Mouse (Mus musculus) MEL (cell line): ENCODE results near the gene Hspa1a. TPM values are rescaled to one million over a fixed set of nuclear protein-coding genes. Genes with fewer than 3 reads are reported as not detected.

Experiments
- DNase-seq: peaks from one replicate; pipeline ENCODE4 v3.0.0; 2011; ENCODE audit warnings: low read depth, low spot score
- H3K27ac ChIP-seq: 2 replicates; pipeline ENCODE4 v1.5.1; 2012; ENCODE audit warnings: low read depth, mild to moderate bottlenecking, control low read depth, low read length, moderate library complexity; ENCODE audit not compliant: control insufficient read depth
- H3K27me3 ChIP-seq, 2 experiments: fragments of 150-350 bp in 1 of 2; sonication (generic) in 1 of 2; 2 replicates each; pipeline ENCODE4 v1.6.1; 2012; ENCODE audit warnings: low read length in 2 of 2, mild to moderate bottlenecking in 2 of 2, improper control_type of control experiment in 1 of 2, moderate library complexity in 1 of 2; ENCODE audit not compliant: insufficient read depth in 2 of 2, control insufficient read depth in 1 of 2
- H3K36me3 ChIP-seq, 2 experiments: 2 replicates each; pipeline ENCODE4 v1.6.1; 2012 to 2014; ENCODE audit warnings: low read length in 2 of 2, improper control_type of control experiment in 1 of 2, inconsistent platforms in 1 of 2, mild to moderate bottlenecking in 1 of 2; ENCODE audit not compliant: insufficient read depth in 2 of 2, control insufficient read depth in 1 of 2
- H3K4me1 ChIP-seq, 2 experiments: fragments of 150-350 bp in 1 of 2; sonication (generic) in 1 of 2; 2 replicates each; pipeline ENCODE4 v1.6.1; 2012; ENCODE audit warnings: low read length in 2 of 2, improper control_type of control experiment in 1 of 2, mild to moderate bottlenecking in 1 of 2; ENCODE audit not compliant: insufficient read depth in 2 of 2, control insufficient read depth in 1 of 2
- H3K4me3 ChIP-seq, 2 experiments: fragments of 150-350 bp in 1 of 2; sonication (generic) in 1 of 2; 2 replicates each; pipeline ENCODE4 v1.5.1; 2012; ENCODE audit warnings: low read depth in 2 of 2, low read length in 2 of 2, mild to moderate bottlenecking in 2 of 2, moderate library complexity in 2 of 2, control low read depth in 1 of 2, improper control_type of control experiment in 1 of 2; ENCODE audit not compliant: control insufficient read depth in 1 of 2, insufficient read depth in 1 of 2
- H3K79me2 ChIP-seq: 2 replicates; pipeline ENCODE4 v1.6.1; 2012; ENCODE audit warnings: mild to moderate bottlenecking, low read length, moderate library complexity; ENCODE audit not compliant: control insufficient read depth, poor library complexity, insufficient read depth
- H3K9ac ChIP-seq: 2 replicates; pipeline ENCODE4 v1.6.1; 2012; ENCODE audit warnings: low read depth, mild to moderate bottlenecking, control low read depth, low read length, moderate library complexity; ENCODE audit not compliant: control insufficient read depth, poor library complexity, severe bottlenecking
- H3K9me3 ChIP-seq: fragments of 150-350 bp; sonication (generic); replicated peaks from 2 replicates; pipeline ENCODE4 v1.6.1; 2012; ENCODE audit warnings: mild to moderate bottlenecking, low read length, improper control_type of control experiment, moderate library complexity; ENCODE audit not compliant: insufficient read depth
- BHLHE40 ChIP-seq: IDR thresholded peaks from 2 replicates; pipeline ENCODE4 v1.6.1; 2012; ENCODE audit warnings: low read depth, mild to moderate bottlenecking, inconsistent platforms, low read length, improper control_type of control experiment, borderline replicate concordance
- CHD1 ChIP-seq: IDR thresholded peaks from 2 replicates; pipeline ENCODE4 v1.6.1; 2012; ENCODE audit warnings: low read depth, mild to moderate bottlenecking, inconsistent platforms, low read length, improper control_type of control experiment
- CHD2 ChIP-seq: IDR thresholded peaks from 2 replicates; pipeline ENCODE4 v1.6.1; 2011; ENCODE audit warnings: low read length, improper control_type of control experiment
- CTCF ChIP-seq, 3 experiments: IDR thresholded peaks in 2 of 3; conservative IDR thresholded peaks in 1 of 3; 2 replicates each; pipeline ENCODE4 v1.5.1; 2011 to 2012; ENCODE audit warnings: low read length in 3 of 3, low read depth in 2 of 3, mild to moderate bottlenecking in 2 of 3, improper control_type of control experiment in 1 of 3, inconsistent platforms in 1 of 3, mixed read lengths in 1 of 3, moderate library complexity in 1 of 3; ENCODE audit not compliant: control insufficient read depth in 1 of 3, insufficient read depth in 1 of 3, poor library complexity in 1 of 3, severe bottlenecking in 1 of 3
- HCFC1 ChIP-seq: IDR thresholded peaks from 2 replicates; pipeline ENCODE4 v1.6.1; 2012; ENCODE audit warnings: low read depth, mild to moderate bottlenecking, inconsistent platforms, low read length, improper control_type of control experiment, moderate library complexity
- MAZ ChIP-seq: IDR thresholded peaks from 2 replicates; pipeline ENCODE4 v1.6.1; 2012; ENCODE audit warnings: low read depth, mild to moderate bottlenecking, inconsistent platforms, low read length, improper control_type of control experiment
- MEF2A ChIP-seq: IDR thresholded peaks from 2 replicates; pipeline ENCODE4 v1.6.1; 2014; ENCODE audit warnings: low read depth, mild to moderate bottlenecking, inconsistent platforms, low read length, improper control_type of control experiment; ENCODE audit not compliant: poor library complexity, insufficient replicate concordance, severe bottlenecking; ENCODE audit errors: extremely low read depth
- MYC ChIP-seq: IDR thresholded peaks from 2 replicates; pipeline ENCODE4 v1.6.1; 2011; ENCODE audit warnings: low read depth, mild to moderate bottlenecking, low read length, improper control_type of control experiment, moderate library complexity
- NRF1 ChIP-seq: IDR thresholded peaks from 2 replicates; pipeline ENCODE4 v1.6.1; 2014; ENCODE audit warnings: low read depth, mild to moderate bottlenecking, inconsistent platforms, low read length, improper control_type of control experiment, moderate library complexity; ENCODE audit not compliant: poor library complexity, insufficient read depth, severe bottlenecking
- SMC3 ChIP-seq: IDR thresholded peaks from 2 replicates; pipeline ENCODE4 v1.6.1; 2011; ENCODE audit warnings: low read depth, low read length, improper control_type of control experiment
- TCF12 ChIP-seq: IDR thresholded peaks from 2 replicates; pipeline ENCODE4 v1.6.1; 2014; ENCODE audit warnings: low read depth, mild to moderate bottlenecking, inconsistent platforms, low read length, improper control_type of control experiment, moderate library complexity
- UBTF ChIP-seq: IDR thresholded peaks from 2 replicates; pipeline ENCODE4 v1.6.1; 2012; ENCODE audit warnings: low read depth, mild to moderate bottlenecking, inconsistent platforms, low read length, improper control_type of control experiment, moderate library complexity, borderline replicate concordance; ENCODE audit not compliant: insufficient read depth
- USF2 ChIP-seq, 2 experiments: IDR thresholded peaks; 2 replicates each; pipeline ENCODE4 v1.6.1; 2011 to 2012; ENCODE audit warnings: improper control_type of control experiment in 2 of 2, low read length in 2 of 2, borderline replicate concordance in 1 of 2, inconsistent platforms in 1 of 2, low read depth in 1 of 2, mild to moderate bottlenecking in 1 of 2; ENCODE audit not compliant: insufficient read depth in 1 of 2
- ZKSCAN1 ChIP-seq: IDR thresholded peaks from 2 replicates; pipeline ENCODE4 v1.6.1; 2012; ENCODE audit warnings: low read depth, mild to moderate bottlenecking, inconsistent platforms, low read length, improper control_type of control experiment, moderate library complexity
- ZMIZ1 ChIP-seq: IDR thresholded peaks from 2 replicates; pipeline ENCODE4 v1.6.1; 2012; ENCODE audit warnings: low read depth, mild to moderate bottlenecking, inconsistent platforms, low read length, improper control_type of control experiment, moderate library complexity
- ZNF384 ChIP-seq: IDR thresholded peaks from 2 replicates; pipeline ENCODE4 v1.6.1; 2012; ENCODE audit warnings: low read depth, mild to moderate bottlenecking, inconsistent platforms, low read length, improper control_type of control experiment
- polyA plus RNA-seq, 2 experiments: library from polyadenylated mRNA; stranded (reverse) in 1 of 2; unstranded in 1 of 2; fragments of >175 nt in 1 of 2; fragments of >200 nt in 1 of 2; gene quantifications; 2 replicates each; pipeline versions ENCODE4 v1.2.1 to v1.2.4; 2012; ENCODE audit warnings: low replicate concordance in 2 of 2, low read depth in 1 of 2; ENCODE audit not compliant: insufficient read length in 2 of 2, insufficient read depth in 1 of 2, missing spikeins in 1 of 2
- total RNA-seq: library from RNA; depleted of rRNA; stranded (reverse); fragments of 300-350 nt; gene quantifications from 2 replicates; pipeline ENCODE4 v1.2.3, GENCODE M21; 2012

Gene Hspa1a
- total and polyA plus RNA-seq, 3 experiments: not detected

GRCm38 (mm10) chr17:34927306-34928019 lies 44.5 kb downstream of the Hspa1a start:
- Histone ChIP-seq H3K36me3 (peaks cover 0 to 6% of the 10 kb centered on the region in 2 experiments; a peak in 2 of 4 replicates), H3K9ac (no peak overlapping the region)
- TF ChIP-seq SMC3 (no peak), ZMIZ1 (no peak), MAZ (no peak), MYC (no peak), BHLHE40 (no peak), UBTF (no peak), HCFC1 (no peak), CHD1 (no peak), TCF12 (no peak), USF2 (IDR thresholded peaks at IDR 0.05; ENCODE audit: borderline replicate concordance in 1 of 2, insufficient read depth in 1 of 2, low read depth in 1 of 2, low read length in 2 of 2) (no peak)
- TF ChIP-seq, all 39 proteins: peak for 0
- Histone ChIP-seq H3K9me3 (no peaks in the 10 kb centered on the region), H3K27ac (no peak overlapping the region), H3K4me1 (peaks cover 5 to 14% of the 10 kb centered on the region in 2 experiments), H3K27me3 (no peaks in the 10 kb centered on the region), H3K79me2 (peaks cover 5% of the 10 kb centered on the region; the same call in 1 of the 2 replicates), H3K4me3 (no peak overlapping the region)
- no peak for DNase-seq

- H3K27ac ChIP-seq: no peak overlapping the region
- H3K79me2 ChIP-seq: no peaks in the 10 kb centered on the region
- H3K9ac ChIP-seq: no peak overlapping the region
- H3K4me3 ChIP-seq: no peak overlapping the region
- TF ChIP-seq NRF1: no peak
- TF ChIP-seq ZNF384: peak; percentile 27; the same call in 1 of the 2 replicates
- TF ChIP-seq CTCF (IDR thresholded peaks at IDR 0.05 in 2 of 3, conservative IDR thresholded peaks at IDR 0.05 in 1 of 3; ENCODE audit: control insufficient read depth in 1 of 3, insufficient read depth in 1 of 3, low read depth in 2 of 3, low read length in 3 of 3, poor library complexity in 1 of 3, severe bottlenecking in 1 of 3): no peak
- no peak for TF ChIP-seq ZKSCAN1
- no peak for TF ChIP-seq MEF2A
- TF ChIP-seq HCFC1: no peak
- TF ChIP-seq CHD2: no peak
- peaks cover 2 to 4% of the 10 kb centered on the region in 2 experiments; a peak in 1 of 4 replicates for H3K4me1 ChIP-seq
- H3K36me3 ChIP-seq: no peaks in the 10 kb centered on the region; a peak in 1 of 4 replicates
- DNase-seq: no peak
- H3K9me3 ChIP-seq: no peaks in the 10 kb centered on the region
- H3K27me3 ChIP-seq: no peaks in the 10 kb centered on the region
Measured at GRCm38 (mm10) chr17:34924258-34924657, 47.7 kb downstream of the Hspa1a start.
